Mouse (Mus musculus) kidney, embryonic 15.5 days (tissue): ENCODE data around the gene Ccdc189. TPM values are rescaled to one million over a fixed set of nuclear protein-coding genes. Genes with fewer than 3 reads are reported as not detected.
"Not testable (repeated sequence)": the region's sequence is repeated elsewhere in the genome, so short reads cannot be mapped to it uniquely, and the experiment has no call there.

Experiments
- ATAC-seq: fragments of 200-750 bp; cut with Nextera tagmentation; replicated peaks from 2 replicates; pipeline ENCODE4 v1.8.0; 2017; ENCODE audit warnings: moderate TSS enrichment; ENCODE audit not compliant: low FRiP score
- H3K27ac ChIP-seq: fragments of 300-500 bp; sonication (generic); 2 replicates; pipeline ENCODE4 v1.5.1; 2015; ENCODE audit warnings: mild to moderate bottlenecking, inconsistent platforms
- H3K27me3 ChIP-seq: fragments of 300-500 bp; sonication (generic); 2 replicates; pipeline ENCODE4 v1.6.1; 2015; ENCODE audit warnings: inconsistent platforms
- H3K36me3 ChIP-seq: fragments of 300-500 bp; sonication (generic); 2 replicates; pipeline ENCODE4 v1.6.1; 2015; ENCODE audit warnings: inconsistent platforms
- H3K4me1 ChIP-seq: fragments of 300-500 bp; sonication (generic); 2 replicates; pipeline ENCODE4 v1.6.1; 2015; ENCODE audit warnings: inconsistent platforms
- H3K4me2 ChIP-seq: fragments of 300-500 bp; sonication (generic); 2 replicates; pipeline ENCODE4 v1.6.1; 2015; ENCODE audit warnings: moderate library complexity, mild to moderate bottlenecking, inconsistent platforms
- H3K4me3 ChIP-seq: fragments of 300-500 bp; sonication (generic); replicated peaks from 2 replicates; pipeline ENCODE4 v1.5.1; 2015; ENCODE audit warnings: mild to moderate bottlenecking, inconsistent platforms
- H3K9ac ChIP-seq: fragments of 300-500 bp; sonication (generic); 2 replicates; pipeline ENCODE4 v1.6.1; 2015; ENCODE audit warnings: mild to moderate bottlenecking, inconsistent platforms
- H3K9me3 ChIP-seq: fragments of 300-500 bp; sonication (generic); replicated peaks from 2 replicates; pipeline ENCODE4 v1.6.1; 2016; ENCODE audit warnings: inconsistent platforms
- WGBS: fragments of 180-500 bp; shearing (Covaris S2); methylation state at CpG from one replicate; pipeline ENCODE4 v1.1.7; 2015; ENCODE audit warnings: mixed read lengths; 5-methylcytosine and 5-hydroxymethylcytosine counted together
- polyA plus RNA-seq: library from polyadenylated mRNA; unstranded; fragments of >200 nt; fragmentation: Nextera tagmentation; extraction: Ambion mirVana; gene quantifications from 2 replicates; pipeline ENCODE4 v1.2.1, GENCODE M21; 2015

Ccdc189 gene
- 14.1 and 16.4 TPM in 2 replicates for polyA plus RNA-seq

GRCm38 (mm10) chr7:127588011-127588871, at the start of gene Ccdc189, which contains the start of gene Rnf40:
Gene Ccdc189, minus strand, starts transcription at chr7:127588595.
Gene Rnf40, plus strand, starts transcription at chr7:127588767.
- WGBS, result under 1% methylated on average over 50 of the region's 50 CpGs
- peak; percentile 98 for ATAC-seq
- H3K36me3 ChIP-seq, result peaks cover 62% of the 10 kb centered on the region
- H3K4me3 ChIP-seq, result peak within 1 kb of the TSS; percentile 84
- peak within 1 kb of the TSS; percentile 83 for H3K27ac ChIP-seq
- no peaks in the 10 kb centered on the region for H3K9me3 ChIP-seq
- H3K4me1 ChIP-seq, result peaks cover 19% of the 10 kb centered on the region
- peak within 1 kb of the TSS; percentile 83 for H3K9ac ChIP-seq
- no peaks in the 10 kb centered on the region for H3K27me3 ChIP-seq
- peak within 1 kb of the TSS; percentile 78 for H3K4me2 ChIP-seq

DNA sequence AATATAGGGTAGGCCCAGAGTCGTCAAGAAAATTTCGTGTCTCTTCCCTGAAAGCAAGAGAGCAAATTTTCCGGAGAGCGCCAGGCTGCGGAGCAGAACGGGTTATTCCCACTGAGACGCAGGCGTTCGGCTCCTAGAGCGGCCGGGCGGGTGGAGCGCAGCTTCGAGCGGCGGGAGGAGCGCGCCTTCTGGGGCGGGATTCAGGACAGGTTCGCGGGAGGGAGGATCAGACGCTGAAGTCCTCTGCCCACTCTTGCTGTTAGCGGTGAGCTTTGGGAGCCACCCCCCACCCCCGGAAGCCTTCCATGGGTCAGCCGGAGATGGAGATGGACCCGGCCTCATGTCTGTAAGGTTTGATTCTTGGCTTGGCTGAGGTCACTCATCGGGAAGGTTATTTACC, 48.6 kb upstream of the Ccdc189 start:
- H3K4me1 ChIP-seq, result peaks cover 9% of the 10 kb centered on the region
- no peaks in the 10 kb centered on the region for H3K36me3 ChIP-seq
- H3K27ac ChIP-seq, result no peak overlapping the region
- no peaks in the 10 kb centered on the region for H3K27me3 ChIP-seq
- H3K9ac ChIP-seq, result peak overlapping the region; percentile 49
- no peaks in the 10 kb centered on the region for H3K9me3 ChIP-seq
- WGBS, result under 1% methylated on average over 27 of the region's 27 CpGs
- peak; percentile 81 for ATAC-seq
- H3K4me2 ChIP-seq, result peak overlapping the region; percentile 62
- H3K4me3 ChIP-seq, result peak overlapping the region; percentile 56

DNA sequence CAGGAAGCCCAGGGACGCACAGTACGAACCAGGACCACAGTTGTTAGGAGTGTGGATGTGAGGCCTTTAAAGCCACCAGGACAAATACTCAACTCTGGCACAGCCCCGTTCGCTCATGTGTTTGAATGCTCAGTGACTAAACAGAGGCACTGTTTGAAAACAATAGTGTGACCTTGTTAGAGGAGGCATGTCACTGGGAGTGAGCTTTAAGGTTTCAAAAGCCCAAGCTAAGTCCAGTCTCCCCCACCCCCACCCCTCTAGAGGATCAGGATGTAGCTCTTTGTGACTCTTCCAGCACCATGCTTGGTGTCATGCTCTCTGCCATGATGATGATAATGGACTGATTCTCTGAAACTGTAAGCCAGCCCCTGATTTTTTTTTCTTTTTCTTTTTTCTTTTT, 43.0 kb upstream of the Ccdc189 start:
- no peaks in the 10 kb centered on the region for H3K27me3 ChIP-seq
- 90% methylated on average over 4 of the region's 4 CpGs for WGBS
- H3K9me3 ChIP-seq, result no peaks in the 10 kb centered on the region
- H3K4me2 ChIP-seq, result no peak overlapping the region
- H3K9ac ChIP-seq, result no peak overlapping the region
- H3K4me1 ChIP-seq, result 0 out of 2 replicates have a peak, but pooled peaks cover 2% of the 10 kb centered on the region
- no peak overlapping the region for H3K27ac ChIP-seq
- no peak for ATAC-seq
- H3K36me3 ChIP-seq, result no peaks in the 10 kb centered on the region
- no peak overlapping the region for H3K4me3 ChIP-seq

DNA sequence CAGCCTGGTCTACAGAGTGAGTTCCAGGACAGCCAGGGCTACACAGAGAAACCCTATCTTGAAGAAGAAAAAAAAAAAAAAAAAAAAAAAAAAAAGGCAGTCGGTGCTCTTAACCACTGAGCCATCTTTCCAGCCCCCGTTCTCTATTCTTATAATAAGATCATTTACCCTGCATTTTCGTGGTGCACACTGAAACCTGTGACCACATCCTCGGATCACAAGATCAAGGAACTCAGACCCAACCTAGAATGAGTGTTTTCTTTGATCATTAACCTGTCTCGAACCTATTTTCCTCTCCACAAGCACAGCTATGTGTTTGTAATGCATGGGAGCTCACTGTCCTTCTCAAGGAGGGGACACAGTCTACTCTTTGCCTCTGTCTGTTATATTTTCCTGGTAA, 40.3 kb upstream of the Ccdc189 start:
- Histone ChIP-seq H3K4me2 (no peak overlapping the region), H3K9ac (no peak overlapping the region), H3K36me3 (no peaks in the 10 kb centered on the region), H3K27me3 (no peaks in the 10 kb centered on the region), H3K4me3 (no peak overlapping the region), H3K9me3 (no peaks in the 10 kb centered on the region), H3K4me1 (no peaks in the 10 kb centered on the region), H3K27ac (no peak overlapping the region)
- ATAC-seq, result no peak
- 67% methylated on average over 5 of the region's 5 CpGs for WGBS

GRCm38 (mm10) chr7:127626471-127626870, 38.1 kb upstream of the Ccdc189 start:
- no peaks in the 10 kb centered on the region for H3K27me3 ChIP-seq
- no peak for ATAC-seq
- 89% methylated on average over 4 of the region's 4 CpGs for WGBS

DNA sequence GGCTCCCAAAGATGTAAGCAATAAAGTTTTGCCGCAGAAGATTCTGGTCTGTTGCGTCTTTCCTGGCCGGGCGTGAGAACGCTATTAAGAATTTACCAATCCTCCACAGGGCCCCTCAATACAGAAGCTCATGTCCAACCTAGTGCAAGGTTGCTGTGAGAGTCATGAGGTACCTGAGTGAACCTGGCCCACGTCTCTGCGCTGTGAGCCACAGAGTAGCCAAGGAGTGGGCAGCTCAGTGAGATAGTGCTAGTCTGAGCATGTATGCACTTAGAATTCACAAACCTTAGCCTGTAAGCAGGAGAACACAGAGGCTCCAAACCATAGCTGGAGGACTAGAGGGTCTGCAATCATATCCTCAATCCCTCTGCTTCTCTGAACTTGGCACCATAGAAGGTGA, 37.6 kb upstream of the Ccdc189 start:
- Histone ChIP-seq H3K4me3 (no peak overlapping the region), H3K4me1 (no peaks in the 10 kb centered on the region), H3K27me3 (no peaks in the 10 kb centered on the region), H3K27ac (no peak overlapping the region), H3K9me3 (no peaks in the 10 kb centered on the region), H3K9ac (no peak overlapping the region), H3K4me2 (no peak overlapping the region), H3K36me3 (no peaks in the 10 kb centered on the region)
- ATAC-seq, result no peak
- WGBS, result 99% methylated on average over 7 of the region's 7 CpGs

More at GRCm38 (mm10) chr7:127626471-127626870, 38.1 kb upstream of the Ccdc189 start:
- Histone ChIP-seq H3K9me3 (no peaks in the 10 kb centered on the region), H3K27ac (no peak overlapping the region), H3K4me3 (no peak overlapping the region), H3K9ac (no peak overlapping the region), H3K4me2 (no peak overlapping the region), H3K4me1 (no peaks in the 10 kb centered on the region), H3K36me3 (no peaks in the 10 kb centered on the region)

DNA sequence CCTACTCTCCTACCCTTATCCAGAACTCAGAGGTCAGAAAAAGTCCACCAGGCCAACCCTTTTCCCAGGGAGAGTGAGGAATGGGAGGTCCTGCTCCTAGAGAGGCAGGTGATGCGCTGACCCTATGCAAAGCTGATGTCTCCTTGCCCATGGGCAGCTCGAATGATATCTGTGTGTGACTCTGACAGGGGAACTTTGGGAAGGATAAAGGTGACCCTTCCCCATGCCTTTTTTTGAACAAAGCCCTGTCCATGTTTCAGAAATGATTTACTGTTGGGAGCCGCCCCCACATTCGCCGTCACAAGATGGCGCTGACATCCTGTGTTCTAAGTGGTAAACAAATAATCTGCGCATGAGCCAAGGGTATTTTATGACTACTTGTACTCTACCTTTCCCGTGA, 30.0 kb upstream of the Ccdc189 start:
- not testable (repeated sequence) for ATAC-seq, H3K4me3 ChIP-seq, H3K36me3 ChIP-seq, H3K4me2 ChIP-seq, H3K27me3 ChIP-seq, H3K9me3 ChIP-seq, H3K9ac ChIP-seq, H3K27ac ChIP-seq
- peaks cover 17% of the 10 kb centered on the region for H3K4me1 ChIP-seq
- 92% methylated on average over 7 of the region's 8 CpGs for WGBS

- no peak overlapping the region for H3K27ac ChIP-seq
- H3K9ac ChIP-seq, result no peak overlapping the region
- WGBS, result 68% methylated on average over 2 of the region's 2 CpGs
- peaks cover 20% of the 10 kb centered on the region for H3K4me1 ChIP-seq
- peaks cover 3% of the 10 kb centered on the region for H3K36me3 ChIP-seq
- no peak overlapping the region for H3K4me3 ChIP-seq
- no peak overlapping the region for H3K4me2 ChIP-seq
- ATAC-seq, result no peak
- H3K9me3 ChIP-seq, result no peaks in the 10 kb centered on the region
- H3K27me3 ChIP-seq, result no peaks in the 10 kb centered on the region
Measured at GRCm38 (mm10) chr7:127617962-127618361, 29.6 kb upstream of the Ccdc189 start.

GRCm38 (mm10) chr7:127616881-127617280, 28.5 kb upstream of the Ccdc189 start:
- WGBS, result 66% methylated on average over 1 of the region's 1 CpGs

DNA sequence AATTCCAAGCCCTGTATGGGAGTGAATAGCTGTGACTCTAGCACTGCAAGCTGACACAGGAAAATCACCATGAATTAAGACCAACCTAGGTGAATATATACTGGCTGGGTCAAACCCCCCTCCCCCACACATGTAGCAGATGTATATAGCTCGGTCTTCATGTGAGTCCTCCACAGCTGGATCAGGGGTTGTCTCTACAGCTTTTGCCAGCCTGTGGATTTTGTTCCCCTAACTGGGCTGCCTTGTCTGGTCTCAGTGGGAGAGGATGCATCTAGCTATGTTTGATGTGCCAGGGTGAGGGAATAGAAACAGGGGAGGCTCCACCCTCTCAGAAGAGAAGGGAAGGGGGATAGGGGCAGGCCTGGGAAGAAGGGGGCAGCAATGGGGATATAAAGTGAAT, 27.9 kb upstream of the Ccdc189 start:
- Histone ChIP-seq H3K36me3 (peaks cover 20% of the 10 kb centered on the region), H3K9ac (no peak overlapping the region), H3K4me3 (no peak overlapping the region; the same call in 1 of the 2 replicates), H3K4me1 (peaks cover 20% of the 10 kb centered on the region), H3K27me3 (no peaks in the 10 kb centered on the region), H3K9me3 (no peaks in the 10 kb centered on the region), H3K4me2 (peak overlapping the region; percentile 79; the same call in 1 of the 2 replicates), H3K27ac (peak overlapping the region; percentile 45; the same call in 1 of the 2 replicates)
- 62% methylated on average over 1 of the region's 1 CpGs for WGBS
- ATAC-seq, result no peak

More at GRCm38 (mm10) chr7:127616881-127617280, 28.5 kb upstream of the Ccdc189 start:
- Histone ChIP-seq H3K4me2 (no peak overlapping the region), H3K4me3 (no peak overlapping the region), H3K36me3 (peaks cover 14% of the 10 kb centered on the region), H3K9me3 (no peaks in the 10 kb centered on the region), H3K27me3 (no peaks in the 10 kb centered on the region), H3K9ac (no peak overlapping the region), H3K27ac (no peak overlapping the region), H3K4me1 (peaks cover 20% of the 10 kb centered on the region)
- no peak for ATAC-seq

DNA sequence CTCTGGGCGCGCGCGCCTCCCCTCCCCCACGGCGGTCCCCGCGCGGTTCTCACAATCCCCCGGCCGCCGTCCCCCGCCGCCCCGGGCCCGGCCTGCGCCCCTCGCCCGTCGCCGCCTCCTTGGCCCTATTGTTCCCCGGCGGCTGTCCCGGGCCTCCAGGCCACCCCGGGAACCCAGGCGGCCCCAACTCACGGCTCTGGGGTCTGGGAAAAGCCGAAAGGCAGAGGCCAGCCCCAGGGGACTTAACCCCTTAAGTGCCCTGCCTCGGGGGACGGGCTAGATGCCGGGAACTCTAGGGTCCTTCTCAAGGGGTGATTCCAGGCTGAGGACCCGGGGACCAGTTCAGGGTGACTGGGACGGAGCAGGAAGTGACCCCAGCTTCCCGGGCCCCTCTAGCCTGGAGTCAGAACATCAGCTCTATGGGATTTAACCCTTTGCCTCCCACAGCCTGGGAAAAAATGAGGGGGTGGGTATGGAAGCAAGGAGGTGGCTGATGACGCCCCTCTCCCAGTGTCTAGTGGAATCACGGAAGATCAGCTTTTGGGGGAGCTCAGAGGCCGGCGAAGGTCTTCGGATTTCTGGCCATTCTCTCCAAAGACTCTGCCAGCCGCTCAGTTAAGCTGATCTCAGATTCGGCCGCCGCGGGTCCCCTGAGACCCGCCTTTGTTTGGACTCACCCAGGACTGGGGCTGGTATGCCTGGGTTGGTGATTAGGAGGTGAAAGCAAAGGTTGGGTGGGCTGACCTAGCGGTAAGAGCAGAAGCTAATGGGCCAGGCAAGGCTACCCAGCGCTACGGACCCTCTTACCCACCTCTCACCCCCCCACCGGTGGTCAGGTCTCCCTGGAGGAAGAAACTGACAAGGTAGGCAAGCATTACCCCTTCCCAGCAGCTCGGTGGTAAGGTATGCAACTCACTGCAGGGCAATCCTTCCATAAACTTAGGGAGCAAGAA, 26.8 kb upstream of the Ccdc189 start, which contains the start of gene Zfp629:
Zfp629 (minus strand) TSS at position 907 of the 953 bp plus-strand sequence.
- peak within 1 kb of the TSS; percentile 91 for H3K27ac ChIP-seq
- H3K27me3 ChIP-seq, result no peaks in the 10 kb centered on the region
- peak within 1 kb of the TSS; percentile 99 for H3K9ac ChIP-seq
- peaks cover 31% of the 10 kb centered on the region for H3K36me3 ChIP-seq
- under 1% methylated on average over 50 of the region's 50 CpGs for WGBS
- peak within 1 kb of the TSS; percentile 99 for H3K4me3 ChIP-seq
- H3K4me2 ChIP-seq, result peak within 1 kb of the TSS; percentile 79
- peak; percentile 93 for ATAC-seq
- H3K9me3 ChIP-seq, result no peaks in the 10 kb centered on the region
- H3K4me1 ChIP-seq, result peaks cover 20% of the 10 kb centered on the region
